Mouse (Mus musculus): ENCODE measurements around the gene Nav2.

GRCm38 (mm10) chr7:49045499-49046346 is 137.2 kb downstream of the Nav2 start:
- no peak for TF ChIP-seq CTCF (IDR thresholded peaks at IDR 0.05; ENCODE audit: low read depth)
- TF ChIP-seq EP300 (optimal IDR thresholded peaks at IDR 0.05) = no peak
